Mouse (Mus musculus): Measurements from ENCODE around the gene Ncor2.

The Ncor2 gene

GRCm38 (mm10) chr5:125132566-125133260 is 46.3 kb downstream of the Ncor2 start:
- in situ Hi-C loops (cut with MboI; ENCODE audit: low sequenced_read_pairs) = no loop called here

GRCm38 (mm10) chr5:125132069-125132468 is 47.0 kb downstream of the Ncor2 start:
- in situ Hi-C loops (cut with MboI; ENCODE audit: low sequenced_read_pairs) = no loop called here

DNA sequence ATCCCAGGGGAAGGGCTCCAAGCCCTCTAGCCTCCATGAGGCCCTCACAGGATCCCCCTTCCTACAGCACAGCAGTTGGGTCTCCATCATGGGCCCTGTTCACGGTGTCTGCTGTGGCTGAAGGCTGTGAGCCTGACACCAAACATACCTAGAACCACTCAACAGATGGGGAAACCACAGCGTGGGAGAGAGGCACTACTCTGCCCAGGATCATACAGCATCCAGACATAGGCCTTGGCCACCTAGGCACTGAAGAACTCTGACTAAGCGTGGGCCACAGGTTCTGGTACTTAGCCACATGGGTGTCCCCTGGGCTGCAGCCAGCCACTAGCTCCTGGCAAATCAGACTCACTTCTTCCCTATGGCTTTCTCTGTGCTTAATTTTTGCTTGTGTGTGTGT is 48.6 kb downstream of the Ncor2 start:
- in situ Hi-C loops (cut with MboI; ENCODE audit: low sequenced_read_pairs) = no loop called here

DNA sequence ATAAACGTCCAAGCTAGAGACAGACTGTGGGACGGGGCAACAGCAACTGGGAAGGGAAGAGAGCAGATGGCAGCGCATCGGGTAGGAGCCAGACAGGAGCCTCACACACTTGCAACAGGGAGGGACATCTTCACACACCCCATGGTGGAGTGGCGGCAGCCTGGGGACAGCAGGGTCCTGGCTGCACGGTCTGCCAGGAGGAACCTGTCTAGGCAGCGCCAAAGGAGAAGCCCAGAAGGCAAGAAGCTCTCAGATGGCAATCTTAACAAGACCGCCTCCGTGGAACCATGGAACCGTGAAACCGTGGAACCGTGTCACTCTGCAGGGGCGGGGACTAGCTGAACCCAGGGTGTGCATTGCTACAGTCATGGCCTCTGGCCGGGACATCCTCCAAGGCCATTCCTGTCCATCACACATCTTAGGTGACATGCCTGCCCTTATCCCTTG is 50.1 kb downstream of the Ncor2 start:
- in situ Hi-C loops (cut with MboI; ENCODE audit: low sequenced_read_pairs) = no loop called here

- in situ Hi-C loops (cut with MboI; ENCODE audit: low sequenced_read_pairs) = no loop called here
Observed at GRCm38 (mm10) chr5:125127920-125128319, 51.1 kb downstream of the Ncor2 start.

GRCm38 (mm10) chr5:125127426-125127825 is 51.6 kb downstream of the Ncor2 start:
- in situ Hi-C loops (cut with MboI; ENCODE audit: low sequenced_read_pairs) = no loop called here

DNA sequence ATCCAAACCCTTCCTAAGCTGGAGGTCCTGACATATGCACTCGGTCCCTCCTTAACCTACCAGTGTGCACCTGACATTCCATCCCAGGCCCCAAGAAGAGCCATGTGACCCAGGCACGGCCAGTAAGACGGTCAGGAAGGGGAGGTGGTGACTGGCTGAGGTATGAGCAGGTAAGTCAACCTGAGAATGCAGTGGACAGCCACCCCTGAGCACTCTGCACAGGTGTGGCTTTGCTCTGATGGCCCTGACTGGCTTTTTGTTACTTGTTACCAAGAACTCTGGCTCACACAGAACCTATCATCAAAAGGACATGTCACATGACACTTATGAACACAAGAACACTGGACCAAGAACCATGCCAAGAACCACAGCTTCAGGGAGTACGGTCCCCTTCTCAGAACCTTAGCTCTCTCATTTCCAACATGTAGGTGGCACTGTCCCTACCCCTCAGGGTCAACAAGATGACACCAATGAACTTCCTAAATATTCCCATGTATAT is 53.0 kb downstream of the Ncor2 start:
- in situ Hi-C loops (cut with MboI; ENCODE audit: low sequenced_read_pairs) = no loop called here

GRCm38 (mm10) chr5:125125219-125125618 is 53.8 kb downstream of the Ncor2 start:
- in situ Hi-C loops (cut with MboI; ENCODE audit: low sequenced_read_pairs) = no loop called here

- in situ Hi-C loops (cut with MboI; ENCODE audit: low sequenced_read_pairs) = no loop called here
Observed at GRCm38 (mm10) chr5:125124002-125124401, 55.0 kb downstream of the Ncor2 start.

- in situ Hi-C loops (cut with MboI; ENCODE audit: low sequenced_read_pairs) = no loop called here
Observed at GRCm38 (mm10) chr5:125123206-125123605, 55.8 kb downstream of the Ncor2 start.

DNA sequence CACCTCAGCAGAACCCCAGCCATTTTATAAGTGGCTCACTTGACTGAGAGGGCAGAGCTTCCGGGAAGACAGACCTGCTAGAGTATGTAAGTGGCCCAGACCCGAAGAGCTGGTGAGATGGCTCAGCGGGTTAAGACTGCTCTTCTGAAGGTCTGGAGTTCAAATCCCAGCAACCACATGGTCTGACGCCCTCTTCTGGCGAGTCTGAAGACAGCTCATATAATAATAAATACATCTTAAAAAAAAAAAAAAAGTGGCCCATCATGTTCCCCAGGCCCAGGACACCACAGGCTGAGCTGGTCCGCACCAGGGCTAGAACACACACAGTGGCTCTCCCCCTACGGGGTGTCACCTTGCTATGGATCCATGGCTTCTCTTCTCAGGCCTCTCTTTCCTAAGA is 56.5 kb downstream of the Ncor2 start:
- in situ Hi-C loops (cut with MboI; ENCODE audit: low sequenced_read_pairs) = no loop called here

DNA sequence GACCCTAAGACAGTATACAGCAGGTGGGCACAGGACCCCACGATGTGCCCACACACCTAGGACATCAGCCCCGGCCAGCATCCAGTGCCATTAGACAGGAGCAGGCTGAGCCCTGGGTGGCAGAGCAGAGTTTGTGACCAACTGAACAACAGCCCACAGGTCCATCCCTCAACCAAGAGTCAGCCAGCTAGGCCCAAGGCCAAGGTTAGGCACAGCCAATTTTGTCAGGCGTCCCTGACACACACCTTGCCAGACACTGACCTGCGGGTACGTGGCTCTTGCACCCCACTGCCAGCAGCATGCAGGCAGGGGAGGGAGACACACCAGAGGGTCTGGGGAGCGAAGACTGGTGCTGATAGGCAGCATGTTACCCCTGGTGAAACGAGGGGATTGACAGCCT is 57.0 kb downstream of the Ncor2 start:
- in situ Hi-C loops (cut with MboI; ENCODE audit: low sequenced_read_pairs) = no loop called here

DNA sequence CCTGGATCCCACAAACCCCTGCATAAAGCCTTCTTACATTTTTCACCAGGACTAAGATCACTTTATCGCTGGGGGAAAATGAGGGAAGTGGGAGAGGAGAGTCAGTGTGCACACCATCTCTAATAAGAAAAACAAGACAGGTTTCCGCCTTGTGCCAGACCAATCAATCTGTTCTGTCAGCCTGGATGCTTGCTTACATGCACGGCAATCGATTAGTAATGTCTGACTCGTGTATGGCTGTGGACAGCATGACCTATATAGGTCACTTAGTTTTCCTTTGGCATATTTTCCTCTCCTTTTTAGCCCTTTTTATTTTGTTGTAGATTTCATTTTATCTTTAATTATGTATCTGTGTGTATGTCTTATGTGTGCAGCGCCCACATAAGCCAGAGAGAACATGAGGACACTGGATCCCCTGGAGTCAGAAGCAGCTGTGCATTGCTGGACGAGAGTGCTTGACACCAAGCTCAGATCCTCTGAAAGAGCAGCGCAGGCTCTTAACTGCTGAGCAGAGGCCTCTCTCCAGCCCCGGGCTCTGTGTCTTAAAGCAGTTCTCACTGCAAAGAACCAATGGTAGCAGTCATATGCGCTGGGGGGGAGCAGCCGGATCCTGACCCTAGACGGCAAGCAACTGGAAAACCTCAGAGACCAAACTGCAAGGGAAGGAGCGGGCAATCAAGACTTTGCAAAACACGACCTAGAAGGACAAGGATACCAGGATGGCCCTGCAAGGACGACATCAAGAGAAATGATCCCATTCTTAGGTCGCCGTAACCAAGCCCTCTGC is 58.3 kb downstream of the Ncor2 start:
- in situ Hi-C loops (cut with MboI; ENCODE audit: low sequenced_read_pairs) = no loop called here

GRCm38 (mm10) chr5:125117238-125117637 is 61.8 kb downstream of the Ncor2 start:
- in situ Hi-C loops (cut with MboI; ENCODE audit: low sequenced_read_pairs) = no loop called here

DNA sequence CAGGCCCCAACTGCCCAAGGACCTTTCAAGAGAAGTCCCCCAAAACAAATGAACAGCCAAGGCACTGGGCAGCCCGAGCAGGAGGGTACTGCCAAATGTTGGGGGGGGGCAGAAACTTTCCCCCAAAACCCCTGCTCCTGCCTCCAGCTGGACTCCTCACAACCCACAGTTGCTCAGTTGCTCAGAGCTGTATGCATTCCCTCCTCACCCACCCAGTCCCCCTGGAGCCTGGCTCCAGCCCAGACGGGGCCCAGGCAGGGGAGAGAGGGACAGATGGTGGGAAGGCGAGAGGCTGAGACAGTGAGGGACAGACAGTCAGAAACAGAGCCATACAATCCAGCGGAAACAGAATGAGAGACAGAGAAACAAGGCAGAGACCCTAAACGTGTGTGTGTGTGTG is 66.0 kb downstream of the Ncor2 start:
- in situ Hi-C loops (cut with MboI; ENCODE audit: low sequenced_read_pairs) = no loop called here

DNA sequence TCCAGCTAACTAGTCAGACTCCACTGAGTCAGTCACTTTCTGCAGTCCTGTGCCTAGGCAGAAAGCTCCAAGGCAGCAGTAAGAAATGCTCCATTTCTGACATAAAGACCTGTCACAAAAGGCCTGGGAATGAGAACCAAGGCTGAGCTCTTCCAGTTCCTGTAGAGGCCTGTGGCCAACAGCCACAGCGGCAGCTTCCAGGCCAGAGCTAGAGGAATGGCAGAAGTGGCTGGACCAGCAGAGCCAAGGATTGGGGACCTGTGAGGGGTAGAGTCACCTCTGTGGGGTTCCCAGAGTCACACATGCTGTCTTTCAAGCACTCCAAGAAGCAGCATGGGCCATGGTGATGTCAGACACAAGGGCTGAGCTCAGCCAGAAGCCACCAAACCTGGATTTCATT is 66.4 kb downstream of the Ncor2 start:
- in situ Hi-C loops (cut with MboI; ENCODE audit: low sequenced_read_pairs) = no loop called here

GRCm38 (mm10) chr5:125111137-125111536 is 67.9 kb downstream of the Ncor2 start:
- in situ Hi-C loops (cut with MboI; ENCODE audit: low sequenced_read_pairs) = no loop called here

DNA sequence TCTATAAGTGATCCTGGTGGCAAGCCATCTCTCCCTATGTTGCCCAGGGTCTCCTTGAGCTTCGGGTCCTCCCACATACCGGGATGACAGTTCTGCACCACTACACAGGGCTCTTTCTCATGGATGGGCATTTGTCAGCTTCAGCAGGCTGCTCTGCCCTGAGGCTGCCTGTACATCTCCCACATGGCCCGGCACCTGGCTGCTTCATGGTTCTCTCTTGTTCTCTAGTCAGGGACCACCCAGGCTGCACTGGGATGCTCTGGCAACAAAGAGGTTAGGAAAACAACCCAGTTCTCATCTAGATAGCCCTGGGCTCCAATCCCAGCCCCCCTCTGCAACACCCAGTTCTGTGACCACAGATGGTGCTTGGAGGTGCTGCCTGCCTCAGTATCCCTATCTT is 68.3 kb downstream of the Ncor2 start:
- in situ Hi-C loops (cut with MboI; ENCODE audit: low sequenced_read_pairs) = no loop called here

DNA sequence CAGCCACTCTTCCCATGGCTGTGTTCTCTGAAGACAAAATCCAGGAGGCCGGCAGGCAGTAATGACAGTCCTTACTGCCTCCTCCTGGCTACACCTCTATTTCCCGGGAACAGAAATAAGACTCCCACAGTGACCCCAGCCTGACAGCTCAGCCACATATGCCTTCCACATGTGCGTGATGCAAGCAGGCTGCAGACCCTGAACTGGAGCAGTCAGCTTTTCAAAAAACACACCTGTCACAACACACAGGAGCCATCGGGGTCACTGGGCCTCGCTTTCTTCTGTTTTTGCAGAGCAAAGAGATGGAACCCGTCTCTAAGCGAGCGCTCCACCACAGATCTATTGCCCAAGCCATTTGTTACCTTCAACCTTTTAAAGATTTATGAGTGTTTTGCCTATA is 68.8 kb downstream of the Ncor2 start:
- in situ Hi-C loops (cut with MboI; ENCODE audit: low sequenced_read_pairs) = no loop called here

- in situ Hi-C loops (cut with MboI; ENCODE audit: low sequenced_read_pairs) = loop anchor here (10.0 kb wide), 2 partner anchors 148 to 202 kb away; no protein-coding TSS in a partner anchor
Observed at GRCm38 (mm10) chr5:125107011-125107651, 71.9 kb downstream of the Ncor2 start.

DNA sequence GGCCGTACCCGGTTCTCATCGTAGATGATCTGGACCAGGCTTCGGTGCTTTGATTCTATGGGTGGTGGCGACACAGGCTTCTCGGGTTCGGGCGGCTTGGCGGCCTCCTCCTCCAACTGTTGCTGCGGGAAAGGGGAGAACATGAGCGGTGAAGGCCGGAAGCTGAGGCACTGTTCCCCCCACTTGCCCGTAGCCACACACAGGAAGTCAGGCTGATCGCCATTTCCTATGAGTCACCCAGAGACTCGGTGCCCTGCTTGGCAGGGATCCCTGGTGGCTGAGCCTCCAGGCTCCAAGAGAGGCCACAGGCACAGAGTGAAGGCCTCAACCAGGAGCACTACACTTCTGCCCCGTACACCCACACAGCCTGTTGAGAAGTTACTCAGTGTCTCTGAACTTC is 72.8 kb downstream of the Ncor2 start:
- in situ Hi-C loops (cut with MboI; ENCODE audit: low sequenced_read_pairs) = loop anchor here (10.0 kb wide), 2 partner anchors 149 to 201 kb away; no protein-coding TSS in a partner anchor
